Mouse (Mus musculus) hematopoietic stem cell, adult 5-6 weeks (primary cell): ENCODE results near the gene Krt82. TPM values are rescaled to one million over a fixed set of nuclear protein-coding genes. Genes with fewer than 3 reads are reported as not detected.

Experiments used
- ATAC-seq, 2 experiments: fragments of 125-278 bp in 1 of 2; replicated peaks in 1 of 2; 2 replicates each; pipeline ENCODE4 v1.8.0; 2016 to 2017; ENCODE audit warnings: inconsistent platforms in 2 of 2, mild to moderate bottlenecking in 2 of 2, moderate number of reproducible peaks in 2 of 2, low read depth in 1 of 2, moderate TSS enrichment in 1 of 2; ENCODE audit not compliant: low FRiP score in 2 of 2, poor library complexity in 2 of 2, severe bottlenecking in 2 of 2, insufficient read depth in 1 of 2, low TSS enrichment in 1 of 2
- total RNA-seq: library from RNA; stranded (forward); fragments of 172-1452, 232-1000 nt; gene quantifications from 2 replicates; pipeline ENCODE4 v1.2.3, GENCODE M21; 2017

The Krt82 gene
- total RNA-seq: not detected in 2 replicates

DNA sequence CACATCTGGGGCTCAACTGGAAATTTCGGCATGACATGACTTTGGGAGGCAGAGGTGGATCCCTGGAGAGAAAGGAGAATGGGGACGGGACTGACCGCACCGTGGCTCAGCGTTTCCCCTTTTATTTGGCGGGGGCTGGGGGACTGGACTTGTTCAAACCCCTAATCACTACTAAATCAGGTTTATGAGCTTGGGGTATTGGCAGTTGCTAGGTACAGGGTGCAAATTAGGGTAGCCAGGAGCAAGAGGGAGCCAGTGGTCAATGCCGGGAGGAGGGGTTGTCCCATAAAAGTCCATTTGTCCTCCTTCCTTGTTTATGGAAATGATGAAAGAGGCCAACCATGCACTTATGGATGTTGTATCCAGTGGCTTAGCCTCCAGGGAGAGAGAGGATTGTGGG, at the start of gene Krt82:
Gene Krt82 (minus strand): TSS at position 101 of the 400 bp plus-strand sequence.
- no peak for ATAC-seq

GRCm38 (mm10) chr15:101599123-101599522, 48.7 kb upstream of the Krt82 start:
- ATAC-seq: no peak

DNA sequence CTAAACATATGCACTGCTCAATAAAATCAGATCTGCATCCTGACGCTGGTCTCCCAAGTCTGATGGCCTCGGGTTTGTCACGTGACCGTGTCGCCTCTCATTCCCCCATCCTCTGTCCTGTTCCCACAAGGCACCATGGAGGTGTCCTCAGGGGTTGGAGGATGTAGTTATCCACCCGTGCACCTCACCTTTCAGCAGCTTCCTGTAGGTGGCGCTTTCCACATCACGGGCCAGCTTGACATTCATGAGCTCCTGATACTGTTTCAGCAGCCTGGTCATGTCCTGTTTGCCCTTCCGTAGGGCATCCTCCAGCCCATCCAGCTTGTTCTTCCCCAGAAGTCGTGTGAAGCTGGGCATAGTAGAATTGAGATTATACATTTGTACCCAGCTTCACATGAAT, 37.7 kb upstream of the Krt82 start:
- no peak for ATAC-seq

DNA sequence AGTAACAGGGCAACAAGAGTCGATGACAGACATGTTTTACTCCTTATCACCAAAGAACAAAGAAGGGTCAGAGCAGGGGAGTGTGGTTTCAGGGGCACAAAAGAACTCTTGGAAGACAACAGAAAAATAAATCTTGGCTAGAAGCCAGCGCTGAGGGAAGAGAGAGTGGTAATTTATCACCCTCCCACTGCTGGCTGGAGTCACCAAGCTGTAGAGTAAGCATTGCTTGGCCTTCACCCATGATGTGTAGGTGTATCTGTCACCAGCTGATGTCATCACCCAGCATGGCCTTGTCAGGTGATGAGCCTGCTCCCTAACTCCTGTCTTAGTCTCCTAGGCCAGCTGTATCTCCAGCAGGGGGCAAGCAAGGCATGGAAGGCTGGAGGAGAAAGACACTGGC, 34.0 kb upstream of the Krt82 start:
- no peak for ATAC-seq

DNA sequence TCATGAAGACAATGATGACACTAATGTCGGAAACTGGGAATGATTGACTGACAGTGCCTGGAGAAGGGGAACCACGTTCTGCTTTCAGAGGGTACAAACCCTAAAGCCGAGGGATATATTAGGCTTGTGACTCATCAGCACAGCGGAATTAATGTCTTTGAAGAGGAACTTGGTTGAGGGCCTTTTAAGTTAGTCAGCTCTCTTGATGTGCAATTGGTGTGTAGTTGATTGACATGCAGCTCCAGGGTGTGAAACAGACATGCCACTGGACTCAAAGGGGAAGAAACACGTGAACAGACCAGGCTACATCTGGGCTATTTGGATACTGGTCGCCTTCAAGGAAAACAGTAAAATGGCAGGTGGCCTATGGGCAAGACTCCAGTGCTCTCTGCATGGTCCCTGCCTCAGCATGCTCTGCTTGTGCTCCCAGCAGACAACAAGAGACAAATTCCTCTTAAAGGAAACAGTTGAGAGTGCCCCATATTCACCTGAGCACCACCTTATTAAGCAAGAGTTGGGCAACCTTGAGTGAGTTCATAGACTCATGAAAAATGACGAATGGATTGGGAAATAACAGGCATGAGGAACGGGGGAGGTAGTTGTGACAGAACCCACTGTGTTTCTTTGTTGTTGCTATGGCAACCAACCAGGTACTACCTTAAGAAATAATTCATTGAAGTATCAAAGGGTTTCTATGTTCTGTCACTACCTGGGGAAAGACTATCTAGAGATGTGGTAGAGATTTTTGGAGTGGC, 32.9 kb upstream of the Krt82 start:
- no peak; a peak in 1 of 4 replicates for ATAC-seq

GRCm38 (mm10) chr15:101581701-101582100, 31.2 kb upstream of the Krt82 start:
- no peak for ATAC-seq

DNA sequence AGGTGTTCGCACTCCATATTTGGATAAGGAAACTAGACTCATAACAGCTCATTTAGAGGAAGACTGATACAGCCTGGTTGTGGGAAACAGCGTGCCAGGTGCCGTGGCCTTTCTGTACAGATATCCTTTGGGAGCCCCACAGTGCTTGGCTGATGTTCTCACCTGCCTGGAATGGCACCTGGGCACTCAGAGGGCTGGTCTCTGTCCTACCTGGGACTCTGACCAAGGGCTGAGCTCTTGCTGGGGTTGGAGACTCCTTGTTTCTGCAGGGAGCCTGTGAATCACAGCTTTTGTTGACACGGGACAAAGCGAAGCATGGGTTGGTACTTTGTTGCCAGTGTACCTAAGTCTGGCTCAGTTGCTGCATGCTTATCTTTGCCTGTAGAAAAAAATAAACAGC, 25.0 kb upstream of the Krt82 start:
- no peak for ATAC-seq

GRCm38 (mm10) chr15:101573796-101574345, 23.4 kb upstream of the Krt82 start, which contains the start of gene Krt75:
Gene Krt75, minus strand, starts transcription at chr15:101573904.
- no peak for ATAC-seq

GRCm38 (mm10) chr15:101567780-101568179, 17.3 kb upstream of the Krt82 start:
- ATAC-seq: no peak

- no peak for ATAC-seq
Measured at GRCm38 (mm10) chr15:101562850-101563249, 12.4 kb upstream of the Krt82 start, which contains the start of gene Krt90. Gene Krt90, minus strand, starts transcription at chr15:101562950.

- no peak for ATAC-seq
Measured at GRCm38 (mm10) chr15:101558034-101558646, 7.7 kb upstream of the Krt82 start.

DNA sequence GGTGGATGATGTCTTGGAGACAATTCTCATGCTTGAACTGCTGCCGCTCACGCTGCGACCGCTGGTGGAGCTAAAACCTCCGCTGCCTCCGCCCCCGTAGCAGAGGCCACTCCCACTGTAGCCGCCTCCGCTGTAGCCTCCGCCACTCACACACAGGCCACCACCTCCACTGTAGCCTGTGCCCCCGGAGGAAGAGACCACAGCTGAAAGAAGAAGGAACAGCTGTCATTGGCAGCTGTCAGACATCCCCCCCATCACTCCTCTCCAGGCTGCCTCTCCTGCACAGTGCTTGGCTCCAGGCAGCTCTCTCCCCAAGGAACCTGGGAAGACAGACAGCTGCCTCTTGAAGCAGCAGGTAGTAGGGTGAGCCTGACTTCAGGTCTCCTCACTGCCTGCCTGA, 2.7 kb upstream of the Krt82 start:
- ATAC-seq: peak; percentile 74 to 76

DNA sequence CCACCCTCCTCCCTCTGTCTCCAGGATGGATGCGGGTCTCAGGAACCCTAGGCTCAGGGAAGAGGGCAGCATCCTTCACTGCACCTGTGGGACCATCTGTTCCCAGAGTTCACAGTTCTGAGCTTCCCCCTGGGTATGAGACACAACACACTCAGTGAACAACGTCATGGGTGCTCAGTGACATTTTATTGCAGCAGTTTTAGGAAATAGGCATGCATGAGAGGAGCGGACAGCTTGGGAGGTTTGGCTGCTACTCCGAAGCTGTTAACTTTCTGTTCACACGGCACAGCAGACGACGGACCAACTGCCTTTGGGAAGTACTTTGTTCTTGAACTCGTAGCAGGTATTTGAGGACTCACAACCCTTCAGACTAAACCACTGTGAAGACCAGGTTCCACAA, 1.7 kb upstream of the Krt82 start:
- ATAC-seq: no peak

GRCm38 (mm10) chr15:101544478-101544877, 6.0 kb downstream of the Krt82 start:
- no peak for ATAC-seq

GRCm38 (mm10) chr15:101542543-101542942, 7.9 kb downstream of the Krt82 start:
- no peak for ATAC-seq

DNA sequence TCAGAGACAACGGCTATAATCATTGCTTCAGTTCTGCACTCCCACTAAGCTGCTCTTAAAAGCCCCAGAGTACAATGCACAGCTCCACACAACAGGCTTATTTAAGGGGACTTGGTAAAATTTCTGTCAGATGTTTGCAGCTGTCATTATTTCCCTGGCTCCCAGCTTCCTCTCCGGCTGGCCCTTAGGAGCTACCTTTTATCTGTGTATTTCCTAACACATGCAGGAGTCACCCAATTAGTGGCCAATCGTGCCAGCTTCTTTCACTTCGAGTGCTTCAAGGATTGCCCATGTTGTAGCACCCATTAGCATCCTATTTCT, 11.9 kb downstream of the Krt82 start:
- ATAC-seq: no peak

DNA sequence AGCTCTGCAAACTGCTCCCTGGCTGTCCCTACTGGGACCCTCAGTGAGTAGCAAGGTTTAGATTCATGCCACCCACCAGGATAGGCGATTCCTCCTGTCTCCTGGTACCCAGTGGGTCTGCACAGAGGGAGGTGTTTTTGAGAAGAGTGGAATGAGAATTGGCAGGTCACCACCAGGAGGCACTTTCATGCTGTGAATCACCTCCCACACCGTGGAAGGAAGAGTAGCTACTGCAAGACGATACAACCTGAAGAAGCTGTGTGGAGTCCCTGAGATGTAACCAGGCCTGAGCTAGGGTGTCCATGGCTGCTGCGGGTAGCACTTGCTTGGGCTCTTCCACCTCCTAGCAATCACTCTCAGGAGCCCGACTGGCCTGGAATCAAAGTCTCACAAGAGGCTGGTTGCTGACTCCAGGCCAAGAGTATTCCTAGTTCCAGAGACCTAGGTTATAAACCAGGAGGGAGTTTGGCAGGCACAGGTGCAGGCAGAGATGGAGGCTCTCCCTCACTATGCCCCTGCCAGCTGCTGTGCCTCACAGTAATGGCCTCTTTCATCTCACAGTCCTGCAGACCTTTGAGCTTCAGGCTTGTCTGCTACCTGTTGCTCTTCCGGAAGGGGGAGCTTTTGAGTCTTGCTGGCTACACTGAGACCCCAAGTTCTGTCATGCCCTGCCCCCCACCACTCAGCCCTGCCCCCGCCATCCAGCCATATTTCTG, 12.4 kb downstream of the Krt82 start:
- no peak for ATAC-seq
